Mouse (Mus musculus): Measurements from ENCODE around the gene Cers3. TPM values are rescaled to one million over a fixed set of nuclear protein-coding genes. Genes with fewer than 3 reads are reported as not detected.

Gene Cers3
- total RNA-seq, 2 experiments from 2014 or later = 0.10 to 0.23 TPM

- DNase-seq = peak; percentile 49 to 60
Observed at GRCm38 (mm10) chr7:66840008-66840719, 96.9 kb downstream of the Cers3 start.

GRCm38 (mm10) chr7:66841165-66841564 is 97.9 kb downstream of the Cers3 start:
- DNase-seq = no peak

- DNase-seq = peak; percentile 80 to 84
Observed at GRCm38 (mm10) chr7:66842021-66842420, 98.7 kb downstream of the Cers3 start.

- DNase-seq = no peak
Observed at GRCm38 (mm10) chr7:66843846-66844245, 100.5 kb downstream of the Cers3 start.

GRCm38 (mm10) chr7:66846582-66846981 is 103.3 kb downstream of the Cers3 start:
- peak; percentile 20 to 33 for DNase-seq

GRCm38 (mm10) chr7:66847299-66847698 is 104.0 kb downstream of the Cers3 start:
- DNase-seq = no peak

GRCm38 (mm10) chr7:66849316-66849715 is 106.0 kb downstream of the Cers3 start:
- no peak for DNase-seq

- DNase-seq = no peak
Observed at GRCm38 (mm10) chr7:66852164-66852563, 108.9 kb downstream of the Cers3 start.

GRCm38 (mm10) chr7:66857610-66858009 is 114.3 kb downstream of the Cers3 start:
- no peak for DNase-seq

- no peak for DNase-seq
Observed at GRCm38 (mm10) chr7:66858247-66859075, 115.2 kb downstream of the Cers3 start.

GRCm38 (mm10) chr7:66859220-66859619 is 115.9 kb downstream of the Cers3 start:
- DNase-seq = no peak

GRCm38 (mm10) chr7:66866944-66867718 is 123.8 kb downstream of the Cers3 start:
- no peak for DNase-seq

GRCm38 (mm10) chr7:66867719-66868501 is 124.6 kb downstream of the Cers3 start:
- peak; percentile 31 to 57 for DNase-seq

GRCm38 (mm10) chr7:66871520-66871919 is 128.2 kb downstream of the Cers3 start:
- no peak for DNase-seq

GRCm38 (mm10) chr7:66871940-66872511 is 128.7 kb downstream of the Cers3 start:
- DNase-seq = no peak

GRCm38 (mm10) chr7:66873235-66873634 is 129.9 kb downstream of the Cers3 start:
- DNase-seq = no peak

Other genes with a start within 250 kb of the Cers3 start
- 10 to 100 TPM; 15.8 to 19.6 TPM for gene Asb7, start 53.9 kb upstream of the Cers3 start, total RNA-seq (2021)
- gene Lins1, start 53.6 kb upstream of the Cers3 start, total RNA-seq (2021) = 10 to 100 TPM in 1 of 2 experiments, 1 to 10 TPM in 1; 9.3 to 10.0 TPM
- 1 to 10 TPM; 2.5 to 4.1 TPM for gene Adamts17, start 96.2 kb downstream of the Cers3 start, total RNA-seq (2021)